Mouse (Mus musculus) megakaryocyte-erythroid progenitor cell, adult 5-6 weeks (primary cell): Measurements from ENCODE around the gene Olfr378. TPM values are rescaled to one million over a fixed set of nuclear protein-coding genes. Genes with fewer than 3 reads are reported as not detected.

Experiments
- ATAC-seq: replicated peaks from 2 replicates; pipeline ENCODE4 v1.8.0; 2016; ENCODE audit warnings: mild to moderate bottlenecking, inconsistent platforms; ENCODE audit not compliant: severe bottlenecking, poor library complexity, low FRiP score, low TSS enrichment
- total RNA-seq, 2 experiments: library from RNA; stranded (forward) in 1 of 2; stranded (reverse) in 1 of 2; fragments of 200-1000, 215-1000 nt in 1 of 2; fragments of >200 nt in 1 of 2; fragmentation: Nextera tagmentation in 1 of 2; gene quantifications; 2 replicates each; pipeline ENCODE4 v1.2.3; 2014 to 2017

Olfr378 gene
- not detected in 2 replicates for total RNA-seq (2014; fragmentation: Nextera tagmentation)
- not detected in 2 replicates for total RNA-seq (2017)

DNA sequence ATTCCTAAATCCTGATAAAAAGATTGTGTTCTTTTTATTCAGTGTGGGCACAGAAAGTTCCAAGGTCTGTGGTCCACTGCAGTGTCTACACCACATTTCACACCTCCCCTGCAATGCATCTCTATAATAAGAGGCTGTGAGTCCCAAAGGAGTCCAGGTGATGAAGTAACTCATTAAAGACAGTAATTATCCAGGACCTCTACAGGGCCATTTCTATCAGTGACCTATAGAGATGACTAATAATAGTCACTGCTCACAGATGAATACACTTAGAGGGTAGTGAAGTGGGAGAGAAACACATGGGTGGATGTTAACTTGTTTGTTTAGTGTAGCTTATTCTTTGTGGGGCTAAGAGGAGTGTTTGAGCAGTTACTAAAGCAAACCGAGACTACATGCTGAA lies at the start of gene Olfr378:
Gene Olfr378, minus strand, starts transcription at position 101 of the 400 bp plus-strand sequence.
- ATAC-seq, result no peak

DNA sequence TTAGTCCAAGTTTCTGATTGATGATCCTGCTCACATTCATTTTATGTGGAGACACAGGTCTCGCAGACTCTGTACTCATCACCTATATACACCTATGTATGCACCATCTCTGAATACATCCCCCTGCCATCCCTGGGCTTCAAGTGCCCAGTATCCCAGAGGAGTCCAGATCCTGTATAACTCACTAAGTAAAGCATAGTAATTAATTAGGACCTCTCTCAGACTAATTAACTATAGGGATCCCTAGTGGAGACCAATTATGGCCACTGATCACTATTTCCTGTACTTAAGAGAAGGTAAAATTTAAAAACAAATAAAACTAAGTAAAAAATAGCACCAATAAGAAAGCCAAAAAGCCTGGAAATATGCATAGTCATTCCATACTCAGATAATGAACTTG lies 29.1 kb upstream of the Olfr378 start, which contains the start of gene Olfr380:
Gene Olfr380, minus strand, starts transcription at position 101 of the 400 bp plus-strand sequence.
- ATAC-seq, result no peak

DNA sequence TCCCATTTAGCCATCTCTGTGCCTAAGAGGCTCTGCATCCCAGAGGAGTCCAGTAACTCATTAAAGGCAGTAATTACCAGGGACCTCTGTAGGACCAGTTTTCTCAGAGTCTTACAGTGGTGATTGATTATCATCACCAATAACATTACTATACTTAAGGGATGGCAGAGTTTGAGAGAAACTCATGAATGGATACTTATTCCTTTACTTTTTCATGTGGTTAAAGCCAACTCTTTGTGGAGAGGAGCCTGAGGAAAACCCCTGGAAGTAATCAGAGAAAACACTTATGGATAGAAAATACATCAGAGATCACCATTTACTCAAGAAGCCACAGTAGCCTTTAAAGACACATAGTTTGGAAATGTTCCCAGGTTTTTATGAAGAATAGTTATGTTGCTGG lies 28.8 kb downstream of the Olfr378 start, which contains the start of gene Olfr1:
Gene Olfr1, minus strand, starts transcription at position 101 of the 400 bp plus-strand sequence.
- ATAC-seq, result no peak

DNA sequence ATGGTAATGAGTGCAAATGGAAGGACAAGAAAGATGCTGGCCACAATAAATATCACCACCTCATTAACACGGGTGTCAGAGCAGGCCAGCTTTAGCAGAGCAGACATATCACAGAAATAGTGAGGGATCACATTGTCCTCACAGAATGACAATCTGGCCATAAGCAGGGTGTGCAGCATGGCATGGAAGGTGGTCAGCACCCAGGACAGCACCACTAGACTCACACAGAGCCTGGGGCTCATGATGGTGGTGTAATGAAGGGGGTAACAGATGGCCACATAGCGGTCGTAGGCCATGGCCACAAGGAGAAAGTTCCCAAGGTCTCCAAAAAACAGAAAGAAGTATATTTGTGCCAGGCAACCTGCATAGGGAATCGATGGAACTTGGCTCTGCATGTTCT lies 32.9 kb downstream of the Olfr378 start:
- ATAC-seq, result no peak

Other genes starting within 250 kb of the Olfr378 start
- gene Ctns, start 229.4 kb downstream of the Olfr378 start, total RNA-seq (2014; fragmentation: Nextera tagmentation), result 12.0 and 13.2 TPM in 2 replicates
- gene Ctns, start 229.4 kb downstream of the Olfr378 start, total RNA-seq (2017), result 4.0 and 9.5 TPM in 2 replicates
- 2.5 and 8.5 TPM in 2 replicates for gene Shpk, start 229.0 kb downstream of the Olfr378 start, total RNA-seq (2014; fragmentation: Nextera tagmentation)
- gene Shpk, start 229.0 kb downstream of the Olfr378 start, total RNA-seq (2017), result 0.80 and 3.3 TPM in 2 replicates
- not detected in 2 replicates for gene Trpv1, start 194.2 kb downstream of the Olfr378 start, total RNA-seq (2014; fragmentation: Nextera tagmentation)
- gene Trpv1, start 194.2 kb downstream of the Olfr378 start, total RNA-seq (2017), result not detected in 2 replicates
- not detected in 2 replicates for gene Trpv3, start 161.1 kb downstream of the Olfr378 start, total RNA-seq (2014; fragmentation: Nextera tagmentation)
- gene Trpv3, start 161.1 kb downstream of the Olfr378 start, total RNA-seq (2017), result not detected in 2 replicates
- not detected in 2 replicates for gene Aspa, start 98.9 kb downstream of the Olfr378 start, total RNA-seq (2014; fragmentation: Nextera tagmentation)
- gene Aspa, start 98.9 kb downstream of the Olfr378 start, total RNA-seq (2017), result 3.0 and 10.2 TPM in 2 replicates
- not detected in 2 replicates for gene Gm49340, start 98.7 kb downstream of the Olfr378 start, total RNA-seq (2014; fragmentation: Nextera tagmentation)
- gene Gm49340, start 98.7 kb downstream of the Olfr378 start, total RNA-seq (2017), result not detected in 2 replicates
- gene Spata22, start 98.7 kb downstream of the Olfr378 start, total RNA-seq (2014; fragmentation: Nextera tagmentation), result not detected in 2 replicates
- not detected in 2 replicates for gene Spata22, start 98.7 kb downstream of the Olfr378 start, total RNA-seq (2017)
- not detected in 2 replicates for gene Olfr20, start 77.7 kb downstream of the Olfr378 start, total RNA-seq (2014; fragmentation: Nextera tagmentation)
- not detected in 2 replicates for gene Olfr20, start 77.7 kb downstream of the Olfr378 start, total RNA-seq (2017)
- gene Olfr376, start 57.2 kb downstream of the Olfr378 start, total RNA-seq (2014; fragmentation: Nextera tagmentation), result not detected in 2 replicates
- gene Olfr376, start 57.2 kb downstream of the Olfr378 start, total RNA-seq (2017), result not detected in 2 replicates
- not detected in 2 replicates for gene Olfr1, start 28.9 kb downstream of the Olfr378 start, total RNA-seq (2014; fragmentation: Nextera tagmentation)
- gene Olfr1, start 28.9 kb downstream of the Olfr378 start, total RNA-seq (2017), result not detected in 2 replicates
- not detected in 2 replicates for gene Olfr380, start 29.0 kb upstream of the Olfr378 start, total RNA-seq (2014; fragmentation: Nextera tagmentation)
- gene Olfr380, start 29.0 kb upstream of the Olfr378 start, total RNA-seq (2017), result not detected in 2 replicates
- gene Olfr381, start 63.1 kb upstream of the Olfr378 start, total RNA-seq (2014; fragmentation: Nextera tagmentation), result not detected in 2 replicates
- gene Olfr381, start 63.1 kb upstream of the Olfr378 start, total RNA-seq (2017), result not detected in 2 replicates
- gene Olfr382, start 88.7 kb upstream of the Olfr378 start, total RNA-seq (2014; fragmentation: Nextera tagmentation), result not detected in 2 replicates
- gene Olfr382, start 88.7 kb upstream of the Olfr378 start, total RNA-seq (2017), result not detected in 2 replicates
- not detected in 2 replicates for gene Olfr385, start 164.5 kb upstream of the Olfr378 start, total RNA-seq (2014; fragmentation: Nextera tagmentation)
- gene Olfr385, start 164.5 kb upstream of the Olfr378 start, total RNA-seq (2017), result not detected in 2 replicates
- not detected in 2 replicates for gene Olfr384, start 170.1 kb upstream of the Olfr378 start, total RNA-seq (2014; fragmentation: Nextera tagmentation)
- not detected in 2 replicates for gene Olfr384, start 170.1 kb upstream of the Olfr378 start, total RNA-seq (2017)